Mouse (Mus musculus) midbrain, embryonic 11.5 days (tissue): ENCODE results near the gene Fes. TPM values are rescaled to one million over a fixed set of nuclear protein-coding genes. Genes with fewer than 3 reads are reported as not detected.

Experiments
- ATAC-seq: fragments of 200-750 bp; cut with Nextera tagmentation; 2 replicates; pipeline ENCODE4 v1.8.0; 2017; ENCODE audit warnings: moderate TSS enrichment, moderate library complexity; ENCODE audit not compliant: low FRiP score
- DNase-seq: peaks from one replicate; pipeline ENCODE4 v3.0.0; 2015; ENCODE audit warnings: low spot score; ENCODE audit errors: missing footprints
- H3K27ac ChIP-seq: fragments of 300-500 bp; sonication (generic); 2 replicates; pipeline ENCODE4 v1.5.1; 2014; ENCODE audit warnings: low read depth, low read length
- H3K27me3 ChIP-seq: fragments of 300-500 bp; sonication (generic); 2 replicates; pipeline ENCODE4 v1.6.1; 2014; ENCODE audit warnings: mild to moderate bottlenecking, low read length, moderate library complexity, mixed read lengths; ENCODE audit not compliant: control insufficient read depth, insufficient read depth
- H3K36me3 ChIP-seq: fragments of 300-500 bp; sonication (generic); 2 replicates; pipeline ENCODE4 v1.6.1; 2014; ENCODE audit warnings: mild to moderate bottlenecking, low read length, moderate library complexity, mixed read lengths; ENCODE audit not compliant: control insufficient read depth, insufficient read depth
- H3K4me1 ChIP-seq: fragments of 300-500 bp; sonication (generic); 2 replicates; pipeline ENCODE4 v1.6.1; 2014; ENCODE audit warnings: low read length; ENCODE audit not compliant: control insufficient read depth, insufficient read depth
- H3K4me2 ChIP-seq: fragments of 300-500 bp; sonication (generic); 2 replicates; pipeline ENCODE4 v1.6.1; 2014; ENCODE audit warnings: mild to moderate bottlenecking, moderate library complexity
- H3K4me3 ChIP-seq: fragments of 300-500 bp; sonication (generic); 2 replicates; pipeline ENCODE4 v1.5.1; 2014; ENCODE audit warnings: low read depth, low read length
- H3K9ac ChIP-seq: fragments of 300-500 bp; sonication (generic); 2 replicates; pipeline ENCODE4 v1.6.1; 2014; ENCODE audit warnings: low read length
- H3K9me3 ChIP-seq: fragments of 300-500 bp; sonication (generic); 2 replicates; pipeline ENCODE4 v1.6.1; 2016; ENCODE audit warnings: low read length; ENCODE audit not compliant: control insufficient read depth
- WGBS: fragments of 180-500 bp; shearing (Covaris S2); extraction: QIAGEN DNeasy Blood & Tissue Kit; methylation state at CpG from one replicate; pipeline ENCODE4 v1.1.7; 2014; 5-methylcytosine and 5-hydroxymethylcytosine counted together
- polyA plus RNA-seq: library from polyadenylated mRNA; unstranded; fragments of >200 nt; fragmentation: Nextera tagmentation; extraction: Ambion mirVana; gene quantifications from 2 replicates; pipeline ENCODE4 v1.2.1, GENCODE M21; 2014

Gene Fes
- polyA plus RNA-seq, 1 experiment from 2014 or later, result 7.6 TPM

GRCm38 (mm10) chr7:80420586-80420985, 32.8 kb upstream of the Fes start:
- Histone ChIP-seq H3K4me3 (no peak overlapping the region), H3K4me1 (peaks cover 2% of the 10 kb centered on the region; the same call in 1 of the 2 replicates), H3K9ac (no peak overlapping the region), H3K27ac (no peak overlapping the region), H3K9me3 (no peaks in the 10 kb centered on the region), H3K36me3 (no peaks in the 10 kb centered on the region), H3K27me3 (no peaks in the 10 kb centered on the region), H3K4me2 (no peak overlapping the region)
- WGBS, result 80% methylated on average over 4 of the region's 4 CpGs
- ATAC-seq (no peak), DNase-seq (no peak)

GRCm38 (mm10) chr7:80419278-80419677, 31.5 kb upstream of the Fes start:
- Histone ChIP-seq H3K27ac (no peak overlapping the region), H3K9me3 (no peaks in the 10 kb centered on the region), H3K4me3 (no peak overlapping the region), H3K36me3 (no peaks in the 10 kb centered on the region), H3K9ac (no peak overlapping the region), H3K4me1 (peaks cover 2% of the 10 kb centered on the region; the same call in 1 of the 2 replicates), H3K4me2 (no peak overlapping the region), H3K27me3 (no peaks in the 10 kb centered on the region)
- no peak for DNase-seq
- 75% methylated on average over 3 of the region's 3 CpGs for WGBS
- ATAC-seq, result no peak

DNA sequence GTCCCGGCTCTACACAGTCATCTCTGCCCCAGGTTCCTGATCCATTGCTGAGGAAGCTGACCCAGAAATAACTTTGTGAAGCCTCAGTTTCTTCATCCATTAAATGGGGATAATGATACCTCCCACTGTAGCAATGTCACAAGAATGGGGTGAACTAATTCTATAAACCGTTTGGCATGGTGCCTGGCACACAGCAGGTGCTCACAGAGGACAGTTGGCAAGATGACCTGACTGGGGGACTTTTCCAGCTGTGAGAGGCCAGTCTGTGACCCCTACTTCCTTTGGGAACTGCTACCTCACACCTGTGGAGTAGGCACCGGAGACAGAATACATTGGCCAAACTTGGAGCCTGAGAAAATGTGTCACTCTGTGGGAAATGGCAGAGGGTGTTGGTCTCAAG, 30.3 kb upstream of the Fes start:
- no peak overlapping the region for H3K4me2 ChIP-seq
- H3K27ac ChIP-seq, result no peak overlapping the region
- DNase-seq (no peak), ATAC-seq (no peak)
- no peaks in the 10 kb centered on the region for H3K9me3 ChIP-seq
- H3K36me3 ChIP-seq, result no peaks in the 10 kb centered on the region
- H3K4me3 ChIP-seq, result no peak overlapping the region
- H3K4me1 ChIP-seq, result no peaks in the 10 kb centered on the region; the same call in 1 of the 2 replicates
- no peak overlapping the region for H3K9ac ChIP-seq
- H3K27me3 ChIP-seq, result no peaks in the 10 kb centered on the region
- WGBS, result 80% methylated on average over 3 of the region's 3 CpGs

- ATAC-seq, result no peak
- H3K27ac ChIP-seq, result no peak overlapping the region
- no peaks in the 10 kb centered on the region for H3K27me3 ChIP-seq
These were observed 29.9 kb upstream of the Fes start for GRCm38 (mm10) chr7:80417601-80418000.

DNA sequence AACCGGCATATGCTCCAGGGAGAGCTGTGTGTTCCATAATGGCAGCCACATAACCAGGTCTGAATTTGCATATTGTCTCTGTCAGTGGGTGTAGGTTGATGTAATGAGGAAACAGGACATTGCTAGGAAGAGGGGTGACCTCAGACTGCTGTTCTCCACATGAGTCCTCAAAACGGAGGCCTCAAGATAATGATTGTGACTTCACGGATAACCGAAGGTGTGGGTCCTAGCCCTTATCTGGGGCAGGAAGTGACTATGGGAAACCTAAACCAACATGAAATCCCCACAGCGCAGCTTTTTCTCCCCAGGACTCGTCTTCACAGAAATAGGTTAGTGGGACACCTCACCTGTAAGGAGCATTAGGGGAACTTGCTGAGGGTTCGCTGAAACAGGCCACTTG, 29.2 kb upstream of the Fes start:
- Histone ChIP-seq H3K4me1 (no peaks in the 10 kb centered on the region), H3K9ac (no peak overlapping the region), H3K27ac (no peak overlapping the region), H3K27me3 (no peaks in the 10 kb centered on the region), H3K9me3 (no peaks in the 10 kb centered on the region), H3K4me2 (no peak overlapping the region), H3K36me3 (no peaks in the 10 kb centered on the region), H3K4me3 (no peak overlapping the region)
- WGBS, result 92% methylated on average over 7 of the region's 7 CpGs
- ATAC-seq (no peak), DNase-seq (no peak)

More at GRCm38 (mm10) chr7:80417601-80418000, 29.9 kb upstream of the Fes start:
- no peak overlapping the region for H3K9ac ChIP-seq
- H3K4me3 ChIP-seq, result no peak overlapping the region
- no peaks in the 10 kb centered on the region for H3K36me3 ChIP-seq
- H3K4me2 ChIP-seq, result no peak overlapping the region
- H3K4me1 ChIP-seq, result no peaks in the 10 kb centered on the region
- no peak for DNase-seq
- no peaks in the 10 kb centered on the region for H3K9me3 ChIP-seq

DNA sequence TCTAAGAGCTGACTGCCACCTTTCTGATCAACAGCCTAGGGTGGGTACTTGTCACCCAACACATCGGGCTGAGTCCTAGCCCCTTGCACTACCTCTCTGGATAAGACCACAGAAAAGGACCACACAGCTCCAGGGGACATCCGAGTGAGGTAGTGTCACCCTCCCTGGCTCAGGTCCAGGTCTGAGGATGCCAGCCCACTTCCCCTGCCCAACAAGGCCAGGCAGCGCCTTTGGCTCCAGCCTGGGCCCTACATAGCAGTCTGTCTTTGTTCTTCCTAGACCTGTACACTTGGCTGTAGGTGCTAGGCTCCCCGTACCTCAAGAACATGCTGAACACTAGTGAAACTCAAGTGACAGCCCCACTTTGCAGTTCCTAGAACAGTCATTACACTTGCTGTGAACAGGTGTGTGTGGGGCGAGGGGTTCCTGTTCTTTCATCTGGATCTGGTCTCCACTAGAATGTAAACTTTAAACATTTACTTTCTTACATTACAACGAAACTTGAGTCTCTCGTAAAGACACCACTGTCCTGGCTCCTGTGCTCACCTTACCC, 26.6 kb upstream of the Fes start:
- DNase-seq (no peak), ATAC-seq (no peak)
- no peaks in the 10 kb centered on the region for H3K9me3 ChIP-seq
- no peak overlapping the region for H3K27ac ChIP-seq
- H3K4me2 ChIP-seq, result no peak overlapping the region
- no peaks in the 10 kb centered on the region for H3K27me3 ChIP-seq
- H3K9ac ChIP-seq, result no peak overlapping the region
- no peak overlapping the region for H3K4me3 ChIP-seq
- H3K4me1 ChIP-seq, result no peaks in the 10 kb centered on the region
- no peaks in the 10 kb centered on the region for H3K36me3 ChIP-seq
- WGBS, result 87% methylated on average over 7 of the region's 7 CpGs

DNA sequence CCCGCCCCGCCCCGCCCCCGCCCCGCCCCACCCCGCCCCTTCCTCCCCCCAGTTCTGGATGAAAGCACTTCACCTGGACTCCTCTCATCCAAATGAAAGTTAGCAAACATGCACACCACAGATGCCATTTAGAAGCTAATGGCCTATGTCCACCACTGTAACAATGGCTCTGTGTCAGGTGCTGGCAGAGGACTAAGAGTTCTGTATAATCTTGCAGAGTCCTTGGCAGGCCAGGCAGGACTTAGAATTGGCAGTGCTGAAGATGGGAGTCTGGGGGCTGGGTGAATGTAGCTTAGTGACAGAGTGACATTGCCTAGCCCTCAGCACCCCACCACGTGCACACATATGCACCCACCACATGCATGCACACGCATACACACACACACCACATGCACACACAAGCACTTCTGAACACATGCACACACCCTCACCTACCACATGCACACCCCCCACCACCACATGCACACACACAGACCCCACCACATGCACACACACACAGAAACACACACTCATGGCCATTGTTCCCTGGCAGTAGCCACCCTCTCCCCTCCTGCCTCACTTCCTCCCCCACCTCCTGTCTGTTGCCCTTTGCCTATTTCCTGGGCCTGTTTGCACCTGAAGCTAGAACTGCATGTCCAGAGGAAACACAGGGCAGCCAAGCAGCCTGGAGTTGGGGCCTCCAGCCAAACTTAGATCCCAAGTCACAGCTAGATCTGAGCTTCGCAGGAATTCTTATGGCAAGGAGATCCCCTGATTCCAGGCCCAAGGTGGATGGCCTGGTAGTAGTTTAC, 26.0 kb upstream of the Fes start:
- H3K9me3 ChIP-seq, result no peaks in the 10 kb centered on the region
- no peak overlapping the region for H3K27ac ChIP-seq
- no peak overlapping the region for H3K9ac ChIP-seq
- no peak overlapping the region for H3K4me3 ChIP-seq
- no peaks in the 10 kb centered on the region for H3K36me3 ChIP-seq
- no peak for DNase-seq
- H3K4me2 ChIP-seq, result no peak overlapping the region
- H3K4me1 ChIP-seq, result no peaks in the 10 kb centered on the region
- WGBS, result 74% methylated on average over 9 of the region's 9 CpGs
- ATAC-seq, result no peak
- no peaks in the 10 kb centered on the region for H3K27me3 ChIP-seq

DNA sequence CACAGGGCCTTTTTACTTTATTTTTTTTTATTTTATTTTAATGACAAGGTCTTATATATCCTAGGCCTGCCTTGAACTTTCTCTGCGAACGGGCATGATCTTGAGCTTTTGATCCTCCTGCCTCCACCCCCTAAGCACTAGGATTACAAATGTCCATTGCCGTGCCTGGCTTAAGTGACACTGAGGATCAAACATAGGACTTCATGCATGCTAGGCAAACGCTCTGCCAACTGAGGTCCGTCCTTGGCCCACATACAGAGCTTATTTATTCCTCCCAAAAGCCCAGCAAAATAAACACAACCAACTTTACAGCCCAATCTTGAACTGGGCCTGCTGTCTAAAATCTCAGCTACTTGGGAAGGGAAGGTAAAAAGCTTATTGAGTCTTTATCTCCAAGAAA, 25.0 kb upstream of the Fes start:
- no peak overlapping the region for H3K27ac ChIP-seq
- H3K36me3 ChIP-seq, result no peaks in the 10 kb centered on the region
- no peak overlapping the region for H3K4me2 ChIP-seq
- H3K4me1 ChIP-seq, result no peaks in the 10 kb centered on the region
- H3K9me3 ChIP-seq, result no peaks in the 10 kb centered on the region
- H3K27me3 ChIP-seq, result no peaks in the 10 kb centered on the region
- H3K9ac ChIP-seq, result no peak overlapping the region
- WGBS, result 67% methylated on average over 5 of the region's 5 CpGs
- DNase-seq (no peak), ATAC-seq (no peak)
- H3K4me3 ChIP-seq, result no peak overlapping the region

DNA sequence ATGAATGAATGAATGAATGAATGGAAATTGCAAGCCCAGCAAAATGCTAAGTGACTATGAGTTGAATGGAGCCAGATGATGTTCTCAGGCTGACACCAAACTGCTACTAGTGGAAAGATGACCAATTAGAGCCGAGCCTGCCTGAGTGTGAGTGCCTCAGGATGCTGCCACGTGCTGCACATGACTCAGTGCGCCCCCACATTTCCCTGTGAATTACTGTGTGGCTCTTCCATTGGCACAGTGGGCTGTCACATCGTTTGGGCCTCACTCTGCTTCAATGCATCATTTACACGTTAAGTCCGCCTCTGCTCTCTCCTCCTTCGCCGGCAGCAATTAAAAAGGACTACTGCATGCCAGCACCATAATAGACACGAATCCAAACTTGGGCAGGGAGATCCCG, 24.5 kb upstream of the Fes start:
- Histone ChIP-seq H3K27ac (no peak overlapping the region), H3K36me3 (no peaks in the 10 kb centered on the region), H3K4me1 (no peaks in the 10 kb centered on the region), H3K9ac (no peak overlapping the region), H3K4me3 (no peak overlapping the region), H3K9me3 (no peaks in the 10 kb centered on the region), H3K27me3 (no peaks in the 10 kb centered on the region), H3K4me2 (no peak overlapping the region)
- ATAC-seq (no peak), DNase-seq (no peak)
- WGBS, result 82% methylated on average over 10 of the region's 10 CpGs
